ENCODE assay signal across 9 mouse cellular contexts in genomic region chr11:65905487-65905886, GRCm38 (mm10).
DNase-seq lines count a peak whose midpoint lies in the region; ATAC-seq lines count a peak whose summit lies in the region.
"Had no signal": no experiment of that assay in that cellular context is flagged by ENCODE, and none has a peak within 500 bp of the region (broad histone marks: within the 10 kb centered on the region; RNA-seq: fewer than 3 reads in every experiment).

No protein-coding gene starts in this region.

- H3K27me3 ChIP-seq in kidney, embryonic 16.5 days (ENCODE audit: insufficient read depth, low read length) = no peaks in the 10 kb centered on the region

- H3K4me2 ChIP-seq in kidney, embryonic 16.5 days (replicated peaks; ENCODE audit: low read depth, low read length) = no peak overlapping the region

- no peaks in the 10 kb centered on the region for H3K9me3 ChIP-seq in kidney, embryonic 16.5 days (ENCODE audit: low read length)

- H3K4me3 ChIP-seq in kidney, embryonic 16.5 days (ENCODE audit: low read length) = no peak overlapping the region
- H3K4me3 ChIP-seq: myocyte had no signal

- DNase-seq in cerebellum, adult 18-20 months = peak; percentile 6 to 11
- DNase-seq in cerebellum, adult 11-12 months = no peak
- DNase-seq in kidney, postnatal 14 days = peak; percentile 22
- DNase-seq in right cerebral cortex, adult 18-20 months = peak; percentile 54
- no peak for DNase-seq in thymus, postnatal 36 days
- no peak for DNase-seq in adrenal gland, postnatal 25 days

- WGBS in kidney, embryonic 16.5 days = 71% methylated on average over 2 of the region's 2 CpGs

- no peak overlapping the region for H3K27ac ChIP-seq in kidney, embryonic 16.5 days (ENCODE audit: low read length)

- H3K4me1 ChIP-seq in kidney, embryonic 16.5 days (ENCODE audit: insufficient read depth, low read length) = no peaks in the 10 kb centered on the region

- no peak overlapping the region for H3K9ac ChIP-seq in kidney, embryonic 16.5 days (replicated peaks; ENCODE audit: low read length)

- ATAC-seq in kidney, embryonic 16.5 days (ENCODE audit: low FRiP score, low TSS enrichment) = no peak
- ATAC-seq in granulocyte monocyte progenitor cell, adult 5-6 weeks (replicated peaks; ENCODE audit: poor library complexity, severe bottlenecking) = peak; percentile 46; the same call in 1 of the 2 replicates

- no peaks in the 10 kb centered on the region for H3K36me3 ChIP-seq in kidney, embryonic 16.5 days (ENCODE audit: insufficient read depth, low read length)

Comparison
In these comparisons a context has a peak if more than half of its experiments do, and no peak if none do; other contexts are left out.
1. DNase-seq: peak in cerebellum, adult 18-20 months (2 of 2), kidney, postnatal 14 days (single experiment) and right cerebral cortex, adult 18-20 months (single experiment); none in cerebellum, adult 11-12 months (single experiment), thymus, postnatal 36 days (0 of 2) and adrenal gland, postnatal 25 days (single experiment).